Mouse (Mus musculus) lung, adult 2 months (tissue): Measurements from ENCODE around the gene Cadps. TPM values are rescaled to one million over a fixed set of nuclear protein-coding genes. Genes with fewer than 3 reads are reported as not detected.

ENCODE experiments used
- DNase-seq: peaks from one replicate; pipeline ENCODE4 v3.0.0; 2022
- H3K4me1 ChIP-seq: fragments of 200-500 bp; 2 replicates; pipeline ENCODE4 v1.6.1; 2011; ENCODE audit warnings: low read length; ENCODE audit not compliant: control insufficient read depth, insufficient read depth
- H3K4me3 ChIP-seq: fragments of 200-500 bp; replicated peaks from 2 replicates; pipeline ENCODE3; 2011; ENCODE audit warnings: low read depth, mild to moderate bottlenecking, control low read depth, low read length; ENCODE audit errors: extremely low read depth
- CTCF ChIP-seq: fragments of 200-500 bp; IDR thresholded peaks from 2 replicates; pipeline ENCODE4 v1.5.1; 2011; ENCODE audit warnings: mild to moderate bottlenecking, low read length, control low read depth; ENCODE audit not compliant: insufficient read depth
- POLR2A ChIP-seq: fragments of 200-500 bp; IDR thresholded peaks from 2 replicates; pipeline ENCODE4 v1.6.1; 2011; ENCODE audit warnings: low read depth, mild to moderate bottlenecking, control low read depth, low read length, borderline replicate concordance; ENCODE audit errors: extremely low read depth
- WGBS: fragments of 180-500 bp; shearing (Covaris S2); methylation state at CpG from one replicate; pipeline ENCODE4 v1.1.7; 2018; 5-methylcytosine and 5-hydroxymethylcytosine counted together
- polyA plus RNA-seq: library from polyadenylated mRNA; depleted of rRNA; stranded (reverse); fragments of >200 nt; gene quantifications from 2 replicates; pipeline ENCODE4 v1.2.3, GENCODE M21; 2012

The Cadps gene
- polyA plus RNA-seq, 1 experiment, result 0.06 TPM

DNA sequence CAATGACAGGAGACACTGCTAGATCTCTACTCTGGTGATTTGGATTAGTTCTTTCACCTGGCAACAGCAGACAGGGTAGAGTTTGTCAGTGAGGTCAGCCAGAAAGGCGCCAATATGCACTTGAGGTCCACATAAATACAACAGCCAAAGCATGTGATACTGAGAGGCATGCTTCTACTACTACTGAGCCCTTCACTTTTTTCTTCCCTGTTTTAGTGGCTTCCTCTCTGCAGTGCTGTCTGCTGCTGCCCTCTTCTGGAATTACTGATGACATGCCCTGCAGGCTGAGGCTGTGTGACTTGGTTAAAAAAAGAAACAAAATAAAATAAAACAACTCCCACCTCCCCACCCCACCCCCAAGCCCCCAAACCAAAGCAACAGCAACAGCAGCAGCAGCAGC lies 291.8 kb downstream of the Cadps start:
- H3K4me3 ChIP-seq, result no peak overlapping the region
- no peak for DNase-seq
- WGBS, result 12% methylated on average over 1 of the region's 1 CpGs
- no peaks in the 10 kb centered on the region for H3K4me1 ChIP-seq
- TF ChIP-seq POLR2A (no peak), CTCF (0 out of 2 replicates have a peak, but pooled peaks have one; percentile 10)

DNA sequence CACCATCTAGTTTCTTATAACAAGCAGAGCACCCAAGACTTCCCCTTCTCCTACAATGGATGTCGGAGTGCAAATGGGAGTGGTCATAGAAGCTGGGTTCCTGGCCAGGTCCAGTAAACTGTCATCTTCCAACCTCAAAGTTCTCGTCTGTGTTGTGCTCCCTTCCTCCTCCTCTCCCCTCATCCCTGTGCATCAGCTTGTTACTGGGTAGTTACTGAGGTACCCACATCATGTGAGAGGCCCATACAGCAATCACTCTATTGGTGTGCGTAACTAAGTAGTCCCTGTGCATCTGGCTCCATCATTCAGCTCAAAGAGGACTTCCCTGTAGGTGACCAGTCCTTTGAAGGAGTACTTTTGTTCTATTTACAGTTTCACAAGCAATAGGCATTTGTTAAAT lies 292.3 kb downstream of the Cadps start:
- no peak for DNase-seq
- 61% methylated on average over 3 of the region's 3 CpGs for WGBS
- Histone ChIP-seq H3K4me3 (no peak overlapping the region), H3K4me1 (no peaks in the 10 kb centered on the region)
- TF ChIP-seq CTCF (no peak), POLR2A (no peak)

DNA sequence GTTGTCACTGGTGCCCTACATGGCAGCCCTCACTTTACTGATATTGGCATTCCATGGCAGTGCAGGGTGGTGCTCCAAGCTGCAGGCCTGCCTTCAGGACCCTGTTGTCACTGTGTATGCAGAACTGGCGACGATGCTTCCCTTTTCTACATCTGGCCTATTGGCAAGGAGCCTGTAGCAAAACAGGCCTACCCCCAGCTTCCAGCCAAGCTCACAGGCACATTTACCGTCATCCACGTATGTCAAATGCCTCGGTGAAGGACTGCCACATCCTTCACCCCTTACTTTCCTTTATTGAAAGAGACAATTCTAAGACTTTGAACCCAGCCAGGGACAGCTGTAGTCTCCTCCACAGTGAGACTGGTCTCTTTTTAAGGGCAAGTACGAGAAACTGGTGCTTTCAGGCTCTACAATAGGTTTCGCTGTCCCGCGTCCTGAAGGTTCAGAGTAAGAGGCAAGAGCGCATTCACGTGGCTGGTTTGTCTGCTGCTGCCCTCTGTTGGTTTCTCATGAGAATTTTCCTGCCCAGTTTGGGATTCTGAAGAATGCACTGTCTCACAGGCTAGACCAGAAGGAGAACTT lies 292.8 kb downstream of the Cadps start:
- no peak for DNase-seq
- Histone ChIP-seq H3K4me3 (no peak overlapping the region), H3K4me1 (no peaks in the 10 kb centered on the region)
- WGBS, result 12% methylated on average over 11 of the region's 11 CpGs
- TF ChIP-seq POLR2A, result no peak
- TF ChIP-seq CTCF, result peak; percentile 40; the same call in 1 of the 2 replicates

DNA sequence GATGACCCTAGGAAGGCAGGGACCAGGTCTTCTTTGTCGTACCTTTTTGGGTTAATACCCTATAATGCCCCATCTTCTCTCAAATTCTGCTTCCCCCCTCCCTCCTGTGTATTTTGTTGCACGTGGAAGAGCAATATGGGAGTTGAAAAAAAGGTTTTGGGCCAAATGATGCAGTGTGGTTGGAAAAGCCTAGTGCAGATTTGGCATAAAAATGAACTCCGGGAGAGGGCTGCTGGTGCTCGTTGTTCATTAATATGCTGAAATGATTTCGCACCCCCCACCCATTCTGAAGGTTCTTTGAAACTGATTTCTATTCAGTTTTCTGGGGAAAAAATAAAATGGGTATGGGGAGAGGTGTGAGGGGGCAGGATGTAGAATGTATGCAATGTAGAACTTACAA lies 295.6 kb downstream of the Cadps start:
- no peak for DNase-seq
- 72% methylated on average over 5 of the region's 5 CpGs for WGBS
- H3K4me3 ChIP-seq, result no peak overlapping the region
- H3K4me1 ChIP-seq, result no peaks in the 10 kb centered on the region
- TF ChIP-seq POLR2A, result no peak
- no peak for TF ChIP-seq CTCF

DNA sequence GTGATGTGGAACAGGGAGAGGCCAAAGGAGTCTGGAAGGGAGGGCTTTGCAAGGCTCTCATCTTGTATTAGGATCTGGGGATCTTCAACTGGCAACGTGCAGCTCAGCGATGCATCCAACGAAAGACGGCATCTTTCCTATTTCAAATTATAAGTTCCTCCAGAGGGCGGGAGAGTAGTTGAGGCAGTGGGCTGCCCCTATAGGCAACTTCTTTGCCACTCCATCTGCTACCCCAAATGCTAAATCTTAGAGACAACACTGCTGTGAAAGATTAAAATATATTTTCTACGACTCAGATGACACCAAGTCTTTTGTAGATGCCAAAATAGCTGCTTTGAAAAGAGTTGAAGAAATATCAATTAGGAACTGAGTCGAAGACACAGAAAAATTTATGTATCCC lies 315.9 kb downstream of the Cadps start:
- Histone ChIP-seq H3K4me3 (no peak overlapping the region), H3K4me1 (no peaks in the 10 kb centered on the region)
- DNase-seq, result no peak
- 84% methylated on average over 7 of the region's 7 CpGs for WGBS
- no peak for TF ChIP-seq POLR2A
- TF ChIP-seq CTCF, result no peak

DNA sequence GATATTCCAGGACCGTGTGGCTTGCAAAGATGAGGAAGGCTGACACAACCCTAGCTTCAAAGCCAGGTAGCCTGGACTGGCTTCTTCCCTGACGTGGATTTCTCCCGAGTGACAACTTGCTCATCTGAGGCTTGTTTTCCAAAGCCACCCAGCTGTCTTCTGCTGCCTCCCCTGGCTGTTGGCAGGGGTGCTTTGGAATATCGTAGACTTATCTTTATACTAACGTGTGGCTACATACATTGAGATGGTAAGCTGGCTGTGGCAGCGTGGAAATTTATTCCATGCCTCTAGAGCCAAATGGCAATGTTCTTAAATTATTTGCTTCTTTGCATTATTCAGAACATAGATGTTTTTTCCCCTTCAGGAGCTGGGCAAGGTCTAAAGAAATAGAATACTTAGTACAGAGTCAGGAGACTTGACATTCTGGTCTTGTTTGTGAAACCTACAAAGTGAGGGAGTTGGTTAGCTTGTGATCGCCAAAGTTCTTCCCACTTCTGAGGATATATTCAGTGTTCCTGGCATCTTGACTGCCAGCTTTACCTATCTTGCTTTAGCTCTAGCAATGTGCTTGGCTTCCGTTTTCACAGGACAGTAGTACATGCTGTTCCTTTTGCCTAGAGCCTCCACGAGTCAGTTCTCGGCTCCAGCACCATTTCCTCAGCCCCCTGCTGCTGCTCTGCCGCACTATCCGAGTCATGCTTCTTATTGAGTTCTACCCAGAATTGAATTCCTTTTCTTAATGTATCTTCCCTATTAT lies 318.5 kb downstream of the Cadps start:
- 78% methylated on average over 12 of the region's 12 CpGs for WGBS
- H3K4me1 ChIP-seq, result no peaks in the 10 kb centered on the region
- TF ChIP-seq POLR2A (no peak), CTCF (no peak)
- H3K4me3 ChIP-seq, result no peak overlapping the region
- no peak for DNase-seq

DNA sequence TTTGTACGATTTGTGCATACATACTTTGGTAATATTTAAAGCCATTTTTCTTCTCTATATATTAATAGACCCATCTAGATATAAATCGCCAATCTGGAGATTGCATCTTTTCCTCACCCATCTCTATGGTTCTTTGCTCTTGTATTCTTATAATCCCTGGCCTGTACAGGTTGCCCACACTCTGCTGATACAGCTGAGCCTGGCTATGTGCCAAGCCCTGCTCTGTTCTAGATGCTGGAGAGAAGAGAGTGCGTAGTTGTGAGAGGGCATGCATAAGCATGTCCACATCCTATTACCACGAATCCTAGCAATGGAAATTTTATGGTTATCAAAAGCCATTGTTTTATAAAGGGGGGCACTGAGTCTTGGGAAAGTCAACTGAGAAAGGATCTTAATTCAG lies 360.7 kb downstream of the Cadps start:
- Histone ChIP-seq H3K4me3 (no peak overlapping the region), H3K4me1 (no peaks in the 10 kb centered on the region)
- TF ChIP-seq CTCF (no peak), POLR2A (no peak)
- WGBS, result 78% methylated on average over 4 of the region's 4 CpGs
- no peak for DNase-seq

DNA sequence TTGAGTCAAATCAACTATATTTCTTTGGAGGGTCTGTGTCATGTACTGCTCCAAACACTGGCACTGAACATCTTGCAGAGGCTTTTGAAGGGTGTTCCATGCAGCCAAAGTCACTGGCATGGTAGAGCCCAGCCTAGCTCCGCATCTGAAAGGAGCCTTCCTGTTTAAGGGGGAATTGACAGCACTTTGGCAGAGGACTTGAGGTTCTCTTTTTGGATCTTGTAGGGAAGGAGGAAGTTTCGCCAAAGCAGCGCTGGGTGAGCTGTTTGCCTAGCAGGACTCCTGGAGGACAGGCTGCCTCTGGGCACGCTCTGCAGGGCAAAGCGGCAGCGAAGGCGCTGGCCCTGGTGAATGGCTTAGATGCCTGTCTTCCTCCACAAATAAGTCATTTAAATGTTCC lies 363.2 kb downstream of the Cadps start:
- Histone ChIP-seq H3K4me3 (no peak overlapping the region), H3K4me1 (no peaks in the 10 kb centered on the region)
- TF ChIP-seq CTCF, result no peak
- TF ChIP-seq POLR2A, result no peak
- WGBS, result 44% methylated on average over 7 of the region's 7 CpGs
- no peak for DNase-seq

DNA sequence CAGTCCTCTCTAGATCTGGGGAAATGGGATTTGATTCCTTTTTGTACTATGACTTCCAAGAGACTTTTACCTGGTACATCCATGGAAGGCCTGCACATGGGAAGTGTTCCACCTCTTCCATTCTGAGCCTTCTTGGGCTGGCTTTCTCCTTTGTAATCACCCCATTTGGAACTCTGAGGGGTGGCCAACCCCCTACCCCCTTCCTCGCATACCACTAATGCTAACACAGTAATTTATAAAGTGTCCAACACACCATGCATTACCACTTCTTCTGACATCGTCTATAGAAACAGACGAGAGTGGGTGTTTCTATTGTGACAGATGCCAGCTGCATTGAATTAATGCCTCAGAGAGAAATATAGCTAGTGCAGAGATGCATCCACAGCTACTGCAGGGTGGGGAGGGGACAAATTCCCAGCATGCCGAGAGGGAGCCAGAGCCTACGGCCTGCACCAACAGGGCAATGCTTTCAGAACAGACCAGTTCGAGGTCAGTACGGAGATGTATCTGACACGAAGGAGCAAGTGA lies 367.8 kb downstream of the Cadps start:
- Histone ChIP-seq H3K4me1 (no peaks in the 10 kb centered on the region), H3K4me3 (no peak overlapping the region)
- WGBS, result 69% methylated on average over 8 of the region's 8 CpGs
- DNase-seq, result no peak
- TF ChIP-seq CTCF (no peak), POLR2A (no peak)

DNA sequence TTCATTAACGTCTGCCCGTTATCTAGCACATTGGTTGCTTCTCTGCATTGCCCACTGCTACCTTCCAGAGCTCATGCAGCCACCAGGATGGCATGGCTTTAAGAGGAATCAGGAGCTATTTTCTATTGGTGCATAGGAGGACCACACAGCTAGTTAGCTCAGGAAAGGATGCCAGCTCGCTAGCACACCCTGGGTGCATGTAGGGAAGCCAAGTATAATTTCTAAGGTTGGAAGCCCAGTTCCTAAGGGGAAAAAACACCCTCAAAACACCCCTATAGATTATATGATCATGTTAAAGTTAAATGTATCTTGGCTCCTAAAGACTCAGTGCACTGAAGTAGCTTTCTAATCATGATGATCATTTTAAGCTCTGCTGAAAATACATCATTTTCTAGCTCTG lies 372.1 kb downstream of the Cadps start:
- no peak for TF ChIP-seq CTCF
- TF ChIP-seq POLR2A, result no peak
- WGBS, result 60% methylated on average over 3 of the region's 3 CpGs
- Histone ChIP-seq H3K4me1 (no peaks in the 10 kb centered on the region), H3K4me3 (no peak overlapping the region)
- DNase-seq, result no peak
